In the genomic region with DNA sequence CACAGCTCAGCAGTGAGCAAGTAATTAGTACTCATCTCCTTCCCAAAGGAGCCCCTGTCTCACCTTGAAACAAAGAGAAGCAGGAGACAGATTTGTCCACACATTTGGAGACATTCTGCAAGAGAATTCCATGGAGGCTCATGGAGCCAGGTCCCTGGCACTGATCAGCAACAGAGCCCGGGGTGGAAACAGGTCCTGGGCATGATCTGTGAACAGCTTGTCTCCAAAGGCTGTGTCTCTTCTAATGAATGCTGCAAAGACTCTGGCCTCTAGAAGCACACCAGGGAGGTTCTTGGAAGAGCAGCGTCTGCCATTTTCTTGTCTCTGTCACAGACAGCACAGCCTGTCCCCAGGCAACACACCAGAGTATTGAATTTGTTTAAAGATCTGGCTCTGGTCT, we compare ENCODE assay signal across 24 mouse cellular contexts.
DNase-seq lines count a peak whose midpoint lies in the region; ATAC-seq and TF ChIP-seq lines count a peak whose summit lies in the region.
"Had no signal": no experiment of that assay in that cellular context is flagged by ENCODE, and none has a peak within 500 bp of the region (broad histone marks: within the 10 kb centered on the region; RNA-seq: fewer than 3 reads in every experiment).

No protein-coding gene starts in this region.

- WGBS in forebrain, postnatal 0 days = 77% methylated on average over 2 of the region's 2 CpGs
- WGBS in forebrain, embryonic 11.5 days = 94% methylated on average over 2 of the region's 2 CpGs

- peak; percentile 74 for ATAC-seq in forebrain, postnatal 0 days
- ATAC-seq in forebrain, embryonic 11.5 days (replicated peaks; ENCODE audit: low FRiP score) = no peak
- ATAC-seq: CD4-positive, CD25-positive, alpha-beta regulatory T cell, adult 4 months; forebrain, embryonic 14.5 days; hindbrain, postnatal 0 days; inflammation-experienced regulatory T-cells, adult 6 months had no signal

- H3K4me1 ChIP-seq in forebrain, postnatal 0 days (ENCODE audit: insufficient read depth) = no peaks in the 10 kb centered on the region
- no peaks in the 10 kb centered on the region for H3K4me1 ChIP-seq in forebrain, embryonic 11.5 days (replicated peaks; ENCODE audit: control insufficient read depth, insufficient read depth, low read length)
- H3K4me1 ChIP-seq: forebrain, embryonic 10.5 days; heart, embryonic 12.5 days; heart, embryonic 15.5 days had no signal

- H3K9ac ChIP-seq in forebrain, postnatal 0 days = no peak overlapping the region
- no peak overlapping the region for H3K9ac ChIP-seq in forebrain, embryonic 11.5 days (ENCODE audit: low read length)
- H3K9ac ChIP-seq: heart, embryonic 12.5 days; heart, embryonic 15.5 days; hindbrain, embryonic 14.5 days had no signal

- H3K4me2 ChIP-seq in forebrain, postnatal 0 days (ENCODE audit: low read depth) = no peak overlapping the region
- no peak overlapping the region for H3K4me2 ChIP-seq in forebrain, embryonic 11.5 days (ENCODE audit: low read depth, low read length, severe bottlenecking)
- H3K4me2 ChIP-seq: heart, embryonic 12.5 days; heart, embryonic 15.5 days; hindbrain, embryonic 14.5 days had no signal

- H3K27ac ChIP-seq in forebrain, postnatal 0 days (ENCODE audit: low read depth, low read length) = no peak overlapping the region
- no peak overlapping the region for H3K27ac ChIP-seq in forebrain, embryonic 11.5 days (ENCODE audit: low read depth, low read length)
- H3K27ac ChIP-seq: forebrain, embryonic 10.5 days; heart, adult 2 months; heart, embryonic 15.5 days; hindbrain, embryonic 14.5 days; hindbrain, postnatal 0 days had no signal

- no peak for TF ChIP-seq CTCF in forebrain, postnatal 0 days (IDR thresholded peaks at IDR 0.05; ENCODE audit: low read depth)

- H3K9me3 ChIP-seq in forebrain, postnatal 0 days (ENCODE audit: low read length) = no peaks in the 10 kb centered on the region
- no peaks in the 10 kb centered on the region for H3K9me3 ChIP-seq in forebrain, embryonic 11.5 days (ENCODE audit: control insufficient read depth, low read length)
- H3K9me3 ChIP-seq: forebrain, embryonic 10.5 days; heart, embryonic 12.5 days; heart, embryonic 15.5 days had no signal

- H3K4me3 ChIP-seq in forebrain, postnatal 0 days (ENCODE audit: low read depth, low read length) = no peak overlapping the region
- no peak overlapping the region for H3K4me3 ChIP-seq in forebrain, embryonic 11.5 days (ENCODE audit: low read depth, low read length)
- H3K4me3 ChIP-seq: forebrain, embryonic 10.5 days; heart, adult 2 months; heart, embryonic 12.5 days; heart, embryonic 15.5 days had no signal

- no peaks in the 10 kb centered on the region for H3K36me3 ChIP-seq in forebrain, postnatal 0 days (ENCODE audit: insufficient read depth)
- H3K36me3 ChIP-seq in forebrain, embryonic 11.5 days (ENCODE audit: control insufficient read depth, insufficient read depth, low read length) = no peaks in the 10 kb centered on the region
- H3K36me3 ChIP-seq: forebrain, embryonic 10.5 days; heart, embryonic 12.5 days; heart, embryonic 15.5 days had no signal

- DNase-seq in forebrain, postnatal 0 days = peak; percentile 38
- no peak for DNase-seq in forebrain, embryonic 11.5 days (ENCODE audit: low spot score)
- peak; percentile 7 for DNase-seq in layer of hippocampus, adult 9-11 months
- DNase-seq in layer of hippocampus, adult 8-10 months (ENCODE audit: low spot score in 2 of 2) = no peak
- DNase-seq in left cerebral cortex, postnatal 4 days = peak; percentile 4
- no peak for DNase-seq in left cerebral cortex, adult 11 months (ENCODE audit: low spot score)
- DNase-seq in brain, adult 2 months (ENCODE audit: low read depth, low spot score) = peak; percentile 8
- no peak for DNase-seq in liver
- DNase-seq: adrenal gland, adult 2 months; adrenal gland, postnatal 14 days; cerebellum, adult 2 months; cerebellum, adult 9-11 months; gastrocnemius, postnatal 25 days; heart, adult 2 months; heart, postnatal 10 days; heart, postnatal 4 days had no signal

- intact Hi-C loops in left cerebral cortex, postnatal 4 days (cut with DNase I) = no loop called here

- H3K27me3 ChIP-seq in forebrain, postnatal 0 days (ENCODE audit: insufficient read depth, low read length) = no peaks in the 10 kb centered on the region
- H3K27me3 ChIP-seq in forebrain, embryonic 11.5 days (ENCODE audit: control insufficient read depth, insufficient read depth, low read length) = no peaks in the 10 kb centered on the region
- H3K27me3 ChIP-seq: heart, embryonic 12.5 days; heart, embryonic 15.5 days had no signal

Comparison
In these comparisons a context has a peak if more than half of its experiments do, and no peak if none do; other contexts are left out.
1. DNase-seq: peak in forebrain, postnatal 0 days (single experiment), layer of hippocampus, adult 9-11 months (single experiment), left cerebral cortex, postnatal 4 days (single experiment) and brain, adult 2 months (single experiment); none in forebrain, embryonic 11.5 days (single experiment), layer of hippocampus, adult 8-10 months (0 of 2), left cerebral cortex, adult 11 months (single experiment) and liver (single experiment).